Mouse (Mus musculus): ENCODE results near the gene Chac2.

DNA sequence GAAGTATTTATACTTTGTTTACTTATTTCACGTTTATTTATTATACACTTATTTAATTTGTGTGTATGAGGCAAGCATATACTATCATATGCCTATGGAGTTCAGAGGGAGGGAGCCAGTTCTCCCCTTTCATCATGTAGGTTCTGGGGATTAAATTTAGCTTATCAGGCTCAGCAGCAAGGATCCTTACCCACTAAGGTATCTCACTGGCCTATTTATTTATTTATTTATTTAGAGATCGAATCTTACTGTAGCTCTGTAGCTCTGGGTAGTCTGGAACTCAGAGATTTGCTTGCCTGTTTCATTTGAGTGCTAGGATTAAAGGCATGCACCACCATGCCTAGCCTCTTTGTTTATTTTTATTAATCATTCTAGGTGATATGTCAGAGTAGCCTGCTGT, 12.6 kb upstream of the Chac2 start:
- TF ChIP-seq CTCF (IDR thresholded peaks at IDR 0.05; ENCODE audit: borderline replicate concordance, control insufficient read depth, extremely low read depth, insufficient read depth, low read length, poor library complexity) (no peak), POLR2A (IDR thresholded peaks at IDR 0.05; ENCODE audit: control insufficient read depth, extremely low read depth, insufficient read depth, low read length, poor library complexity) (no peak)

Measured in thymus, adult 2 months (tissue).